Mouse (Mus musculus) v-Abl transformed pro-B cells (cell line): ENCODE measurements at regions not wholly inside any gene's neighbourhood (a gene's known extent, or its start where the extent isn't known, plus 50 kb on each side); places are given as distances from the start of the nearest gene placed in this dataset.

ENCODE experiments used
- in situ Hi-C, 2 experiments: fragments of 400-800 bp; cut with MboI; formaldehyde crosslinking; loops; one replicate each; pipeline ENCODE4 v1.15.1; 2025; ENCODE audit not compliant: unreplicated experiment in 2 of 2

DNA sequence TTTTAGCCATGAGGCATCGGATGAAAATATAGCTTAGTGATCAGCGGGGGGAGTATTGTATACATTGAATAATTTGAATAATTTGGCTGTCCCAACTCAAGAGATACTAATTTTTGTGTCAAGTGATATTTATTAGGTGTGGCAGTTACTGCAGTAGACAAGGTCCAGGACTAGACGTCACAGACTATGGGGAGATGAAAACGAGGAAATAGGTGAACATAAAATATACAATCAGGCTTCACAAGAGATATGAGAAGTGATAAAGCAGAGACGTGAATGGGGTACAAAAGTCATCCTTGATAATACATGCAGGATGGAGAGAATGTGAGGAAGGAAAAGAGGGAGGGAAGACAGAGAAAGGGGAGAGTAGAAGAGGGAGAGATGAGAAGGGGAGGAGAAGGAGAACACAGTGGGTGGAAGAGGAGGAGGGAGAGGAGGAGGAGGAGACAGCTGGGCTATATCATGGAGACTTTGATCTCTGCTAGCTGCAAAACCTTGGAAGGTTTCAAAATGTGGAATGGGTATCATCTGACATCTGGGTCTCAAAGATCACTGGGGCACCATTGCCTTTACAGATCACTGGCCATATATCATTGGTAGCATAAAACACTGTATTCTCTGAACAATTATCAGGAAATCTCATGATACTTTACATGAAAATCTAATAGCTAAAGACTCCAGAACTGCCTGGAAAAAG is 263.0 kb upstream of the Ptger4 start:
- in situ Hi-C loops: loop anchor here in 1 of 2 experiments (5.0 kb wide), 1 partner anchor 55 kb away; no protein-coding TSS in a partner anchor

DNA sequence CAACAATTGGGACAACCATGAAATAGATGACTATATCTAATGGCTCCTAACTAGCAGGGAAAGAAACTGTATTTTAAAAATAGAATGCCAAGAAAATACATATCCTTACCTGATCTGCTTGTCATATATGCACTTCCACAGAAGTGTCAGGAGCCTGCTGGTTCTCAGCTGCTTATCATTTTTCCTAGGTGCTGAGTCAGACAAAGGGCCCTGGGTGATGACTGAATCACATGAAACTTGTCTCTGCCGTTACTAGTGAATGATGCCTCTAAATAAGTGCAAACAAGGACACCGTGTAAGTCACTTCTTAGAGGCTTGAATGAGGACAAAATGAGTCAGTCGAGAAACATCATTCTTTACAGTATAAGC is 263.5 kb upstream of the Ptger4 start:
- in situ Hi-C loops: loop anchor here in 1 of 2 experiments (5.0 kb wide), 1 partner anchor 55 kb away; no protein-coding TSS in a partner anchor

DNA sequence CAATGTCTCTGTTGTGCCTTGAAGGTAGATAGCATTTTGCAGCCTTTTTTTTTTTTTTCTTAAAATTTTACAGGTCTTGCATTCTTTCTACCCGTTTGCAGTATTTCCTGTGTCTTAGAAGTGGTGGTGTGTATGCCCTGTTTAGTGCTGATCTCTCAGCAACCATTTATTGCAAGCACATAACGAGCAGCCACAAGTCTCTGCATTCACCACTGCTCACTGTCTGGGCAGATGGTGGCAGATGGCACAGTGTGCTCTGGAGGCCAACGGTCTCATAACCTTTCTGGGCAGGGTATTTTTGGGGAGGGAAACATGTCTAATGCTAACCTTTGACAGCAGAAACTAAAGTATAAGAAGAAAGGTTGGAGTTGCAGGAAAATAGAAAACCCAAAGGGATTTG is 266.1 kb upstream of the Ptger4 start:
- in situ Hi-C loops: no loop called here

DNA sequence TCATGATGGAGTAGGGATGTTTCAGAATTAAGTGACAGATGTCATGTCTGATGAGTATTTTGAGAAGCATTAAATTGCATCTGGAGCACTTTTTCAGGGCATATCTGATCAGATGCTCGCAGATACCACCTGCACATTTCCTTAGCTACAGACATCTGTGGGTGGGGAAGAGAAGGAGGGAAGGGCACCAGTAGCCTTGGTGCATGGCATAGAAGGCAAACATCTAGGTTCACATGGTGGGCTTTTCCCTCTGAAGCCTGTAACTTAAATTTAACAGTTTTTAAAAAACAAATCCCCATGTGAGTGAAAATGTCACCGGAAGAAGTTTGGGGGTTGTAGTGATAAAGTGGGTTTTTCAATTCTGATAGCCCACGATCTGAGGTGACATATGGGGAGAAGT is 267.1 kb upstream of the Ptger4 start:
- in situ Hi-C loops: no loop called here

DNA sequence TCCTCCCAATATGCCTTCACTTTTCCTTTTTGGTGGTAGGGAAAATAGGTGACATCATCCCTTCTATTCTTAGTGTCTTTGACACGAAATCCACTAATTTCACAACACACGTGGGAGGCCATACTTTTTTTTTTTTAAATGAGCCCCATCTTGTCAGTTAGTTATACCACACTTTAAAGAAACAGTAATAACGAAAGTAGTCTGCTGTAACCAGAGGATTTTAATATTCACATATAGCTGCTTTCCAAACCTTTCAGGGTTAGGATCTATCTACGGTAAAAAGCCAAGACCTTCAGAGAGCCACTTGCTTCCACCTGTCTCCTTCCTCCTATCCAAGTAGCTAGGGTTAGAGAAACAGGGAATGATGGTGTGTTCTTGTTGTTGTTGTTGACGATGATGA is 268.6 kb upstream of the Ptger4 start:
- in situ Hi-C loops: no loop called here

DNA sequence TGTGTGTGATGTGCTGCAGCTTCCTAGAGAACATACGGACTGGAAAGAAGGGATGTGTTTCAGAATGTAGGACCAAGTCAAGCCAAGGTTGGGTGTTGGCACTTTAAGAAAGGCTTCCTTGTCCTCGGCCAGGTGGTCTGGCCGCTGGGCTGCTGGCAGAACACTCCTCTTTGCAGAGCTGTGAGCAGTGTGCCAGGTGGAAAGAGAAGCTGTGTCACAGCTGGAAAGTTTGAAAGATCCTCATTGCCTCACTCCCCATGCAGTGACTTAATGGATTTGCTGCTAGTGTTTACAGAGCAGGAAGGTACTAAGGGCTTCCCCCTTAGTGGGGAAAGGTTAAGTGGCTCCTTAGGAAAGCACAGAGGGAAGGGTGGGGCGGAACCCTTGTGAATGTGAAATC is 269.2 kb upstream of the Ptger4 start:
- in situ Hi-C loops: no loop called here

DNA sequence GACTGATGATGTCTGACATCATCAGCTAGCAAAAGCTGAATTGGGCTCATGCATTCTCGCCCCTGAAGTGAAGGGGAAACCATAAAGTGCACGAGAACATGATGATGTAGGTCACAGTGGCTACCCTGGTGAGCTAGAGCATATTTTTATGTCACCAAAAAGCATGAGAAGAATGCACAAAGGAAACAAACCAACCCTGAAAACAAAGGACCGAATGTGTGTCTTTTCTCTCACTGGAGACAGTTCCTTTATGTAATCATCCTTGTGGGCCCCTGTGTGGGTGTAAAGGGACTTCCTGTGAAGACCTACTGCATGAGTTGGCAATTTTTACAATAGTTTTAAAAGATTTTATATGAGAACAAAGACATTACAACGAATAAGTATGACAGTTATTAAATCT is 270.2 kb upstream of the Ptger4 start:
- in situ Hi-C loops: no loop called here

DNA sequence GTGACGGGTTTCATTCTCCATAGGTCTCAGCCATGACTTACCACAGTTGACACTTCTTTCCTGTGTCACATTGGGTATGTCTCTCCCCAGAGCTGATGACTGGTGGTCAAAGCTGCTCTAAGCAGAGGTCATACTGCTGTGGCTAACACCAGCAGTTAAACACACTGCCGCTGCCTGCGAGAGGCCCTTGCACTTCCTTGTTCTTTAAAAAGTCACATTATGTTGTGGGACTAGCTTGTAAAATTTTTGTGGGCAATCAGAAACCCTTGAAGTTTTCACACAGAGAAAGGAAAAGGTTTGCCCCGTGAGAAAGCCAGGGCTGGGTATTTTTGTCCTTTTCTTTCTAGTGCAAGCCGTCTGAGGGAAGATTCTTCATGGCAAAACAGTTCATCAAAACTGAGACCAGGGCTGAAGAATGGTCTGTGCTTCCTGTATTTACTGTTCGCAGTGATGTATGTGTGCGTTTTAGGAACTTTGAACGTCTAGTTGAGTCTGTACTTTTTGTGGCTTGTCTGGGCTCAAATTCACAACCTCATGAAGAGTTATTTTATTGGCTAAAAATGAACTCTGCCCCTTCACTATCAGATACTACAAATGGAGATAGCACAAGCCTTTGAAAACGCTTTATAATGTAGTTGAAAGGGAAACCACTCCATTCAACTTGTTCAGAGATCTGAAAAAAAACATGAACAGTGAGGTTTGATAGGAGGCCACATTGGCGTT is 273.4 kb upstream of the Ptger4 start:
- in situ Hi-C loops: no loop called here

DNA sequence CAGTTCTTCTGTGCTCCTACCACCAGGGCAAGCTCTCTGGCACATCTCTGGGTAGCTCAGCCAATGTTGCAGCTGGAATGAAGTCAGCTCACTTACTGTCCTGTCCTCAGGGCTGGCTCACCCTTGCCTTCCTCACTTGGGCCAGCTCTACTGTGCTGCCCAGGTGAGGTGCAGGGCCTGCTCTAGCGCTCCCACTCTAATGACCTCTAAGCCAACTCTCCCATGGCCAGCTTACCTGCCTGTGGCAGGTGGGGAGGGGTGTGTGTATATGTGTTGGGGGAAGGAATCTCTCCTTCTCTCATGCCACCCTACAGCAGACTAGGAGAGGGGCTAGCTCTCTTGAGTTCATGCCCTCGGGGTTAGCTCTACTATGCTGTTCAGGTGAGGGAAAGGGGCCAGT is 275.6 kb upstream of the Ptger4 start:
- in situ Hi-C loops: no loop called here

DNA sequence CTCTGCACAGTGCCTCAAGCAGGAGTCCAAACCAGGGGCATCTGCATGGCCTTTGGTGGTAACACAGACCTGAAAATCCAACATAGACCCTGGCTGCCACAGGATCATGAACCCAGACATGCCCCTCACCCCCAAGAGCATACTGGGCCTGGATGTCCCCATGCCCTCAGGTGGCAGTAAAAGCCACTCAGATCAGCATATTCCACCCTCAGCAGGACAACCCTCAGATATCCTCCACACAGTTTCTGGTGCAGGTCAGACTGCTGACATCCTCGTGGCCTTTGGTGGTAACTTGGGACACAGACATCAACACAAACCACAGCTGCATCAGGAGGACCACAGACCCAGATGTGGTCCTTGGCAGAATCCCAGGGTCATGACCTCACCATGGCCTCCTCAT is 276.0 kb upstream of the Ptger4 start:
- in situ Hi-C loops: no loop called here

DNA sequence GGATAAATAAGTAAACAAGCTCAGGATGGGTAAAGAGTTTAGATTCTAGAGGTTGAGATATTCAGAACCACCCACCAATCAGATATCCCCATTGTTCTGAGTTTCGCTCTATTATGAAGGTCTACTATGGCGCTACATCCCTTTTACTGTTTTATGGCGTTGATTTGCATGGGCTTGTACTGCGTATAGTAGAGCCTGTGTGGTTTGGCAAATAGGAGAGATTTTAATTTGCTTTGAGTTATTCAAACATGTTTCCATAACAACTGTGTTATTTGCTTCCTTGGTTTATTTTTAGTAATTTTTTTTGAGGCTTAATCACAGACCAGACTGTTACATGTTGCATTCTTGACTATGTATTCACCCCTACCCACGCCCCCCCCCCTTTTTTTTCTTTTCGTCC is 284.6 kb upstream of the Ptger4 start:
- in situ Hi-C loops: no loop called here

DNA sequence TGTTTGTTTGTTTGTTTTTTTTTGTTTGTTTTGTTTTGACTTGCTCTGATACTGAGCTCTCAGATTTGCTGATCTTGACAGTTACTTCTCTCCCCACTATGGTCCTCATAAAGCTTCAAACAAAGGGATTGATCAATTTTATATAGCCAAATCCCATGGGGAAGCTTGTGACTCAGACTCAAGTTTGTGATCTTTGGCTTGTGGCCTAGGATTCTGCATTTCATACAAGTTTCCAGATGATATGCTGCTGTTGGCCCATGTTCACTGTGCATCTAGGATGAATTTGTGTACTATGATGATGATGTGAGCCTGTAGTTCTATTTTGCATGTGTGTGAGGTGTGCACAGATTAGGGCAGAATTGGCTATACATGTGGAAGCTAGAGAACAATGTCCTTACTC is 289.7 kb upstream of the Ptger4 start:
- in situ Hi-C loops: no loop called here

DNA sequence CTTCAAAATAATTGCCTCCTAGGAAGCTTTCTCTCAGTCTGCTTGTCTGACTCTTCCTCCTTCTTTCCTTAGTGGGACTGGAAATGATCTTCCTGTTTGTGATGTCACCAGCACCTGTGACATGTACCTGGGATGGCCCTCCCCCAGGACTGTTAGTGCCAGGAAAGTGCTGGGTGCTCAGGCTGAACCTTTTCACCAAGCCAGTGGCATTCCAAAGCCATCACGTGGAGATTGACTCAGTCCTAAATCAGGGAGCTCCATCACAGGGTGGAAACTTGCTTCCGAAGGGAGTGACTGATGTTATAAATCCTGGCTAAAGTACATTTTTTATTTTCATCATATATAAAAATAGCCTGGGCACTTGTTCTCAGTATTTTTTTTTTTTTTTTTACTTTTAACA is 293.4 kb upstream of the Ptger4 start:
- in situ Hi-C loops: no loop called here

DNA sequence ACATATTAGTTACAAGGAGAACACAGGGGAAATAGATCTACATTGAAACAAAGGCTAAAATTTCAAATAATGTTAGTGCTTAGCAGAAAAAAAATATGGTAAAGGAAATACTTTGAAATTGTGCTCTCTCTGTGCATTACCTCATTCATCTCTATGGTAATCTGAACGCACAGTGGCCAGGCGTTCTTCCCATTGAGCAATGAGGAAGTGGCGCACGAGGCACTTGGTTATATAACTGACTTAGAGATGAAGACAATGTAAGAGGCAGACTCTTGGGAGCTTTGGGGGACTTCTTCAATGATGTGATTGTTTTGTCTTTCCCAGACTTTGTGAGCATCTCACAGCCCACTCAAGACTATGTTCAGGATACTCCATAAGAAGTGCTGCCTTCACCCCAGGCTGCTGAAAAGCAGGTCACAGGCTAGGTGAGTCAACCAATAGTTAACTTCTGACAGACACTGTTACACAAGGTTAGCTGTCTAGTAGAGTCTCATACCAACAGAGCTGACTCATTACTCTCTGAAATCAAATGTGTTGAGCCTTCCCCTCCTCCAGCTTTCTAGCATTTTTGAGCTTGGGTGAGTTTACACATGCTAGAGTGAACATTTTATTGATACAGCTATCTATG is 295.4 kb upstream of the Ptger4 start:
- in situ Hi-C loops: no loop called here

DNA sequence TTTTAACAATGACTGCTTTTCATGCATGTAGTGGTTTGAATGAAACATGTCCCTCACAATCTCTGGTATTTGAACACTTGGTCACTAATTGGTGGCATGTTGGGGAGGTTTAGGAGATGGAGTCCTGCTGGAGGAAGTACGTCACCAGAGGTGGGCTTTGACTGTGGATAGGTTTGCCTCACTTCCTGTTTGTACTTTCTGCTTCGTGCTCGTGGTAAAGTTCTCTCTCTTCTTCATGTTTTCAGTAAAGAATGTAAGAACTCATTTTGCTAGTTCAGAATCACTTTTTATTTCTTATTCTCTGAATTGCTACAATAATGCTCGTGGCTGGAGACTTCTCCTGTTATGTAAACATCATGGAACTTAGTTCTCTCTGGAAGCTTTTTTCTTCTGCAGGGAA is 310.5 kb upstream of the Ptger4 start:
- in situ Hi-C loops: no loop called here

DNA sequence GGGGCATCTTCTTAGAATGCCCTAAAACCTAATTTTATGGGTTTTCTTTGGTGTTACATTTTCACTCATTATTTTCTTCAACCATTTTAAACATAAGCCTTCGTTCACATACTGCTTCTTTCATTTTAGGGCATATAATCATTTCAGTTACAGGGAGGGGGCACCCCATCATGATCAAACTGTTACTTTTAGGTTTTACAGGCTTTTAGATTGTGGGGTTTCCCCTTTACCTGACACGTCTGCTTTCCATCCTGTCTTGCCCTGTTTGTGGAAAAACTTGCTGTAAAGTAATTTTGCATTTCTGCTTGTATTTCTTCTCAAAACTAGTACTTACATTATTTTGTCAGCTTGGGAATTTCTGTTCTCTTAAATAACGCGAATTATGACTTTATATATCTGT is 310.9 kb upstream of the Ptger4 start:
- in situ Hi-C loops: no loop called here

DNA sequence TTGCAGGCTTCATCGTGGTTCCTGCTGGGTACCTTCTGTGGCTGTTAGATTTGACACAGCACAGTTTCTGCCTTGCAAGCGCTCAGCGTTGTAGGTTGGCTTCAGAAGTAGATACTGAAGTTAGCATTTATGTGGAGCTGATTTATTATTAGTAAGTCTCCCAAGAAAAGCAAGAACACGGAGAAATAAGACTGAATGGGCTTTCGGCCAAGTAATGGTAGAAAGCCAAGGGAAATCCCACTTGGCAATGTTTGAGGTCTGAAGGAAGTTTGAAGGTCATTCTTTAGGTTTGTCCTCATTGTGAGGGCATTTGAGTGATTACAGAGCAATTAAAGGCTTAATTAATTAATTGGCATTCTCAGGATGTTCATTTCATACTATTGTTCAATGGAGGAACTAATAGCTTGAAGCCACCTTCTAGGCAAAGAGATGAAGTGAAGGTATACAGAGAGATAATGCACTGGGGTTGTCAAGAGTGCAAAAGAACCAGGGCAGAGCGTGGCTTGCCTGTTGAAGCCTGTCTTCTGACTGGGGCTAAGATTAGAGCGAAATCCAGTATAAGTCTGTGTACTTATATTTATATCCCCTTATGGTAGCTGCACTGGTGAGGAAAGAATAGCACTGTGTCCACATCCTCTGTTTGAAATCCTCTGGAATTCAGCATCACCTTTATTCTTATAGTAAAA is 311.5 kb upstream of the Ptger4 start:
- in situ Hi-C loops: no loop called here

DNA sequence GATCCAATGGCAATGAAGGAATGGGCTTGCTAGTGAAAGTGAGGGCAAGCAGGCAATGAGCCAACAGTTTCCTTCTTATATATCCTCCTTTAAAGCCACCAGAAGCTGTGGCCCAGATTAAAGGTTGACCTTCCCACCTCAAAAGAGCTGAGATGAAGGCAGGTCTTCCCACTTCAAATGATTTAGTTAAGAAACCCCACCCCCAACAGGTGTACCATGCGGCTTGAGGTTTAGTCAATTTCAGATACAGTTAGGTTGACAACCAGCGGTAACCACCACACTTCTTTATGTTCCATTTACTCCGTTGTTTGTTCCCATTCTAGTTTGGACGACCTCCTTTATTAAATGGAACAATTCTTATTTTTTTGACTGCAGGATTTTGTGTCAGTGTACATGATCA is 317.8 kb upstream of the Ptger4 start:
- in situ Hi-C loops: loop anchor here in 1 of 2 experiments (5.0 kb wide), 1 partner anchor 54 kb away; no protein-coding TSS in a partner anchor

DNA sequence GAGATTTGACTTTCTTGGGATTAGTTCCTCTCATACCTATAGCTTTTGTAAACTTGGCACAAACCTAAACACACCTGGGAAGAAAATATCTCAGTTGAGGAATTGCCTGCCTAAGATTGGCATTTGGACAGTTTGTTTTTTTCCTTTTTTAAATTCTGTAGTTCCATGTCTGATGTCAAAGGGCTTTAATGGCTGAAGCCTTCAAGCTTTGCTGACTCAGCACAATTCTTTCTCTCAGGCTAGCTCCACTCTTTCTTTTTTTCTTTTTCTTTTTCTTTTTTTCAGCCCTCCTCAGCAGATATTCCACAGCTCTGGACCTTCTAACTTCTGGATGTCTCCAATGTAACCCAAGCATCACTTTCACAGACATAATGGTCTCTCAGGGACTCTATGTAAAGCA is 330.4 kb upstream of the Ptger4 start:
- in situ Hi-C loops: no loop called here

DNA sequence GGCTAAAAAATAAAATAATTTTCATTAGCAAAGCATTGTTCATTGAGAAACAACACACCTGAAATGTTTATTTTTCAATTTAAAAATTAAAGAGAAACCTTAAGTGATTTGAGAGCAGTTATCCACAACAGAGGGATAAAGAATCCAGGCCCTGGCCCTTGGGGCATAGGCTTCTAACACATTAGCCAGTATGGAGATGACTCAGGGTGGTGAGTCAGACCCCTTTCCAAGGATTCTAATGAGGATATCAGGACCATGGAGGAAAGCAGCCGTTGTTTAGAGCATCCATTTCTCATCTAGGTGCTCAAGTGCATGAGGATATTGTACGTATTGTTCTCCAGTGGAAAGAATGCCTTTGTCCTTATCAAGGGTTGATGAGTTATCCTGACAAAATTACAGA is 335.6 kb upstream of the Ptger4 start:
- in situ Hi-C loops: no loop called here

DNA sequence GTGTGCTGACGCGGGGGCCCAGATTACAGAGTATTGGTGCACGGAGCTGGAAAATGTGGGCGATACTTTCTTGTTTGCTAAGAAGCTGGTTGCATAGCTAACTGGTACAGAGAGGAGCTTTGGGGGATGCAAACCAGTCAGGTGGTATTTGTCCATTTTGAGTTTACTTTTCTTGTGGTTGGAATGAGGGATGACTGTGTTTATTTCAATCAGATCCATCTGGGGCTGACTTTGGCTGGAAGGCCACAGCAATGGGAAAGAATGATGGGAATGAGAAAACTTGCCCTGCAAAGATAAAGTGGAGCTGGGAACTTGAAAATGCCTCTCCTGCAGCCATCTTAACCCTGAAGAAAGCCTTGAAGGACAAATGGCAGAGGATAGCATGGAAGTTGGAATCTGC is 336.4 kb upstream of the Ptger4 start:
- in situ Hi-C loops: no loop called here
